Mouse (Mus musculus) forebrain, embryonic 13.5 days (tissue): ENCODE data around the gene Gm21732. TPM values are rescaled to one million over a fixed set of nuclear protein-coding genes. Genes with fewer than 3 reads are reported as not detected.
"Not testable (repeated sequence)": the region's sequence is repeated elsewhere in the genome, so short reads cannot be mapped to it uniquely, and the experiment has no call there.

Experiments used
- ATAC-seq: fragments of 200-750 bp; cut with Nextera tagmentation; 2 replicates; pipeline ENCODE4 v1.8.0; 2017
- H3K27ac ChIP-seq: fragments of 300-500 bp; sonication (generic); 2 replicates; pipeline ENCODE4 v1.5.1; 2015; ENCODE audit warnings: inconsistent platforms, mild to moderate bottlenecking, moderate library complexity
- H3K27me3 ChIP-seq: fragments of 300-500 bp; sonication (generic); 2 replicates; pipeline ENCODE4 v1.6.1; 2015; ENCODE audit warnings: mild to moderate bottlenecking, inconsistent platforms
- H3K36me3 ChIP-seq: fragments of 300-500 bp; sonication (generic); 2 replicates; pipeline ENCODE4 v1.6.1; 2015; ENCODE audit warnings: mild to moderate bottlenecking, inconsistent platforms; ENCODE audit not compliant: poor library complexity, severe bottlenecking
- H3K4me1 ChIP-seq: fragments of 300-500 bp; sonication (generic); 2 replicates; pipeline ENCODE4 v1.6.1; 2015; ENCODE audit warnings: inconsistent platforms
- H3K4me2 ChIP-seq: fragments of 300-500 bp; sonication (generic); 2 replicates; pipeline ENCODE4 v1.6.1; 2015; ENCODE audit warnings: inconsistent platforms, mild to moderate bottlenecking, moderate library complexity
- H3K4me3 ChIP-seq: fragments of 300-500 bp; sonication (generic); 2 replicates; pipeline ENCODE4 v1.5.1; 2015; ENCODE audit warnings: mild to moderate bottlenecking, inconsistent platforms
- H3K9ac ChIP-seq: fragments of 300-500 bp; sonication (generic); 2 replicates; pipeline ENCODE4 v1.6.1; 2015; ENCODE audit warnings: mild to moderate bottlenecking, inconsistent platforms
- H3K9me3 ChIP-seq: fragments of 300-500 bp; sonication (generic); replicated peaks from 2 replicates; pipeline ENCODE4 v1.6.1; 2016; ENCODE audit warnings: inconsistent platforms
- WGBS: fragments of 180-500 bp; shearing (Covaris S2); methylation state at CpG from one replicate; pipeline ENCODE4 v1.1.7; 2015; 5-methylcytosine and 5-hydroxymethylcytosine counted together
- polyA plus RNA-seq: library from polyadenylated mRNA; unstranded; fragments of >200 nt; fragmentation: Nextera tagmentation; extraction: Ambion mirVana; gene quantifications from 2 replicates; pipeline ENCODE4 v1.2.1, GENCODE M21; 2015

Gene Gm21732
- polyA plus RNA-seq, result not detected in 2 replicates

GRCm38 (mm10) chrY:38575591-38575990 lies at the start of gene Gm21732:
Gm21732 (minus strand) TSS chrY:38575691.
- not testable (repeated sequence) for H3K4me1 ChIP-seq, H3K36me3 ChIP-seq, H3K27ac ChIP-seq, ATAC-seq, H3K4me2 ChIP-seq, H3K4me3 ChIP-seq, H3K27me3 ChIP-seq, H3K9me3 ChIP-seq, H3K9ac ChIP-seq
- no CpG with 5 or more reads among the region's 2 CpGs for WGBS

Other genes with a start within 250 kb of the Gm21732 start
- not detected in 2 replicates for gene Gm20897, start 73.5 kb downstream of the Gm21732 start, polyA plus RNA-seq